Mouse (Mus musculus): Measurements from ENCODE around the gene Tbc1d7. TPM values are rescaled to one million over a fixed set of nuclear protein-coding genes. Genes with fewer than 3 reads are reported as not detected.

The Tbc1d7 gene
- polyA plus RNA-seq, 1 experiment: 31.4 TPM

GRCm38 (mm10) chr13:43217059-43217458, 45.8 kb upstream of the Tbc1d7 start:
- Histone ChIP-seq H3K79me2 (ENCODE audit: control insufficient read depth, insufficient read depth) (peaks cover 17% of the 10 kb centered on the region), H3K27me3 (ENCODE audit: control insufficient read depth, insufficient read depth, insufficient read length) (no peaks in the 10 kb centered on the region), H3ac (ENCODE audit: control insufficient read depth, insufficient read length) (no peak overlapping the region), H3K4me2 (ENCODE audit: low read depth) (no peak overlapping the region), H3K36me3 (ENCODE audit: control insufficient read depth, insufficient read depth) (no peaks in the 10 kb centered on the region), H3K4me3 (no peak overlapping the region)
- TF ChIP-seq SRF (IDR thresholded peaks at IDR 0.05; ENCODE audit: control insufficient read depth, insufficient read length, low read depth): no peak
- no peak for TF ChIP-seq POLR2A (IDR thresholded peaks at IDR 0.05; ENCODE audit: insufficient read length, low read depth)
- TF ChIP-seq MYOD1 (IDR thresholded peaks at IDR 0.05; ENCODE audit: control insufficient read depth in 1 of 3, insufficient read length in 2 of 3, low read depth in 2 of 3): no peak
- TF ChIP-seq POLR2AphosphoS2 (IDR thresholded peaks at IDR 0.05; ENCODE audit: insufficient read length, low read depth): no peak
- TF ChIP-seq TCF3 (IDR thresholded peaks at IDR 0.05; ENCODE audit: insufficient read length, low read depth): no peak
- TF ChIP-seq MAX (IDR thresholded peaks at IDR 0.05; ENCODE audit: low read depth): no peak
- TF ChIP-seq USF1 (IDR thresholded peaks at IDR 0.05; ENCODE audit: low read depth): no peak
- no peak for TF ChIP-seq TCF12 (IDR thresholded peaks at IDR 0.05; ENCODE audit: insufficient read depth, poor library complexity, severe bottlenecking)
- TF ChIP-seq CEBPB (IDR thresholded peaks at IDR 0.05; ENCODE audit: insufficient read depth, poor library complexity, severe bottlenecking): no peak
- TF ChIP-seq MYOG (IDR thresholded peaks at IDR 0.05; ENCODE audit: control insufficient read depth in 1 of 3, insufficient read depth in 1 of 3, insufficient read length in 2 of 3, low read depth in 2 of 3): no peak
- no peak for TF ChIP-seq REST (IDR thresholded peaks at IDR 0.05; ENCODE audit: insufficient read depth, insufficient read length)
- no peak for TF ChIP-seq E2F4 (IDR thresholded peaks at IDR 0.05; ENCODE audit: insufficient read depth)

DNA sequence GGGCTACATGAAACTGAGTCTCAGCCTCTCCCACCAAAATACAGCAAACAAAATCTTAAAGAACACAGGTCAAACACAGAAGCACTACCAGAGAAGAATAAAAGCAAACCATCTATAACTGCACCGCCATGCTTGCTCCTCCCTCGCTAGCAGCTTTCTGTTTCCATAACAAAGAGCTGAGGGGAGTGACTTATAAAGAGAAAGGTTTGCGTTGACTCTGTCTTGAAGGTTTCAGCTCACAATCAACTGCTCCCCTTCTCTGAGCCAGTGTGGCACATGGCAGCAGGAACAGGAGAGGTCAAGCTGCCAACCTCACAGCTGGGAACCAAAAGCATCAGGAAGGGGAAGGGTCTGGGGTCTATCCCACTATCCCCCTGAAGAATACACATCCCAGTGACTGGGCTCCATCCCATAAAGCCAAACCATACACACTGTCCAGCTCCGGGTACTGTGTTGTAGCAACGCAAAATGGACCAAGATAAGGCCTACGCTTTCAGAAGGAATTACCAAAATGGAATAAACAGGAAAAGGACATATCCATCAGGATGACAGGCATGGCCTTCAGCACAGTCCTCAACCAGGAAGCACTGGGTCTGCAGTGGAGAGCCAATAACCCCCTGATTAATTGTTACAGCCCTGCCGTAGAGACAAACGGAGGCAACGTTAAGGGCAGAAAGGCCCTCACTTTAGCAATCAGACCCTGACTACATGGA, 44.8 kb upstream of the Tbc1d7 start:
- no peak for TF ChIP-seq CEBPB (IDR thresholded peaks at IDR 0.05; ENCODE audit: insufficient read depth, poor library complexity, severe bottlenecking)
- no peak for TF ChIP-seq E2F4 (IDR thresholded peaks at IDR 0.05; ENCODE audit: insufficient read depth)
- no peak for TF ChIP-seq MYOG (IDR thresholded peaks at IDR 0.05; ENCODE audit: control insufficient read depth in 1 of 3, insufficient read depth in 1 of 3, insufficient read length in 2 of 3, low read depth in 2 of 3)
- no peak for TF ChIP-seq REST (IDR thresholded peaks at IDR 0.05; ENCODE audit: insufficient read depth, insufficient read length)
- no peaks in the 10 kb centered on the region for H3K27me3 ChIP-seq (ENCODE audit: control insufficient read depth, insufficient read depth, insufficient read length)

GRCm38 (mm10) chr13:43215144-43215993, 44.1 kb upstream of the Tbc1d7 start:
- TF ChIP-seq USF1 (IDR thresholded peaks at IDR 0.05; ENCODE audit: low read depth) (no peak), TCF3 (IDR thresholded peaks at IDR 0.05; ENCODE audit: insufficient read length, low read depth) (no peak), MYOG (IDR thresholded peaks at IDR 0.05; ENCODE audit: control insufficient read depth in 1 of 3, insufficient read depth in 1 of 3, insufficient read length in 2 of 3, low read depth in 2 of 3) (no peak), TCF12 (IDR thresholded peaks at IDR 0.05; ENCODE audit: insufficient read depth, poor library complexity, severe bottlenecking) (no peak), REST (IDR thresholded peaks at IDR 0.05; ENCODE audit: insufficient read depth, insufficient read length) (no peak), CEBPB (IDR thresholded peaks at IDR 0.05; ENCODE audit: insufficient read depth, poor library complexity, severe bottlenecking) (no peak), POLR2A (IDR thresholded peaks at IDR 0.05; ENCODE audit: insufficient read length, low read depth) (no peak), MAX (IDR thresholded peaks at IDR 0.05; ENCODE audit: low read depth) (no peak), POLR2AphosphoS2 (IDR thresholded peaks at IDR 0.05; ENCODE audit: insufficient read length, low read depth) (no peak)
- no peak overlapping the region for H3ac ChIP-seq (ENCODE audit: control insufficient read depth, insufficient read length)
- H3K4me2 ChIP-seq (ENCODE audit: low read depth): no peak overlapping the region
- H3K79me2 ChIP-seq (ENCODE audit: control insufficient read depth, insufficient read depth): peaks cover 17% of the 10 kb centered on the region
- H3K27me3 ChIP-seq (ENCODE audit: control insufficient read depth, insufficient read depth, insufficient read length): no peaks in the 10 kb centered on the region
- no peak overlapping the region for H3K4me3 ChIP-seq
- H3K36me3 ChIP-seq (ENCODE audit: control insufficient read depth, insufficient read depth): no peaks in the 10 kb centered on the region

More for the DNA sequence above, 44.8 kb upstream of the Tbc1d7 start:
- H3K4me2 ChIP-seq (ENCODE audit: low read depth): no peak overlapping the region
- H3ac ChIP-seq (ENCODE audit: control insufficient read depth, insufficient read length): no peak overlapping the region
- H3K4me3 ChIP-seq: no peak overlapping the region
- H3K79me2 ChIP-seq (ENCODE audit: control insufficient read depth, insufficient read depth): peaks cover 17% of the 10 kb centered on the region
- no peaks in the 10 kb centered on the region for H3K36me3 ChIP-seq (ENCODE audit: control insufficient read depth, insufficient read depth)

DNA sequence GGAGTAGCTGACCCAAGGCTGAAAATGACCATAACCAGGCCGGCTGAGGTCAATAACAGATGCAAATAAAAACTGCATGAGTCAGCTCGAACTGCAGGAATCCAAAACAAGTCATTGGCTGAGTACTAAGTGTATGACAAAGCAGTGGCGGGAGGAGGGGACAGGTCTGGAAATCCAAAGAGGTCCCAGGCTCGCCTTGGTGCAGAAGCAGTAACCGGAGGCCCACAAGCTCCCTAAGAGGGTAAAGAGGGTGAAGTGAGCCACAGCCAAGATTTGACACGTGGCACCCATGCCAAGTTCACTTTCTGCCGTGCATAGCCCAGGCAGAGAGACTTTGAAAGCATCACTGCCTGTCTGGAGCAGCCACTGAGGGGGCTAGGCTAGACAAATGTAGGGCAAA, 41.0 kb upstream of the Tbc1d7 start:
- no peaks in the 10 kb centered on the region for H3K27me3 ChIP-seq (ENCODE audit: control insufficient read depth, insufficient read depth, insufficient read length)
- H3K4me2 ChIP-seq (ENCODE audit: low read depth): peak overlapping the region; percentile 85
- no peaks in the 10 kb centered on the region for H3K36me3 ChIP-seq (ENCODE audit: control insufficient read depth, insufficient read depth)
- TF ChIP-seq SRF (IDR thresholded peaks at IDR 0.05; ENCODE audit: control insufficient read depth, insufficient read length, low read depth): no peak
- no peak for TF ChIP-seq USF1 (IDR thresholded peaks at IDR 0.05; ENCODE audit: low read depth)
- no peak overlapping the region for H3K4me3 ChIP-seq
- peaks cover 17% of the 10 kb centered on the region for H3K79me2 ChIP-seq (ENCODE audit: control insufficient read depth, insufficient read depth)
- no peak overlapping the region for H3ac ChIP-seq (ENCODE audit: control insufficient read depth, insufficient read length)

- H3K36me3 ChIP-seq (ENCODE audit: control insufficient read depth, insufficient read depth): no peaks in the 10 kb centered on the region
- TF ChIP-seq MAX (IDR thresholded peaks at IDR 0.05; ENCODE audit: low read depth) (no peak), MYOG (IDR thresholded peaks at IDR 0.05; ENCODE audit: control insufficient read depth in 1 of 3, insufficient read depth in 1 of 3, insufficient read length in 2 of 3, low read depth in 2 of 3) (no peak), SRF (IDR thresholded peaks at IDR 0.05; ENCODE audit: control insufficient read depth, insufficient read length, low read depth) (no peak)
- no peak overlapping the region for H3K4me3 ChIP-seq
- H3ac ChIP-seq (ENCODE audit: control insufficient read depth, insufficient read length): no peak overlapping the region
- peaks cover 13% of the 10 kb centered on the region for H3K79me2 ChIP-seq (ENCODE audit: control insufficient read depth, insufficient read depth)
- H3K4me2 ChIP-seq (ENCODE audit: low read depth): no peak overlapping the region
- H3K27me3 ChIP-seq (ENCODE audit: control insufficient read depth, insufficient read depth, insufficient read length): no peaks in the 10 kb centered on the region
These were observed 39.7 kb upstream of the Tbc1d7 start for GRCm38 (mm10) chr13:43210956-43211355.
